Mouse (Mus musculus): Measurements from ENCODE around the gene Mpg. TPM values are rescaled to one million over a fixed set of nuclear protein-coding genes. Genes with fewer than 3 reads are reported as not detected.
A peak's percentile ranks its signal among the peaks of the same experiment; 100 is the strongest.

Gene Mpg
- total RNA-seq, 4 experiments from 2014 or later, result 18.2 to 41.0 (median 33.3) TPM

GRCm38 (mm10) chr11:32231125-32231524 lies 4.8 kb downstream of the Mpg start:
- DNase-seq, result no peak

DNA sequence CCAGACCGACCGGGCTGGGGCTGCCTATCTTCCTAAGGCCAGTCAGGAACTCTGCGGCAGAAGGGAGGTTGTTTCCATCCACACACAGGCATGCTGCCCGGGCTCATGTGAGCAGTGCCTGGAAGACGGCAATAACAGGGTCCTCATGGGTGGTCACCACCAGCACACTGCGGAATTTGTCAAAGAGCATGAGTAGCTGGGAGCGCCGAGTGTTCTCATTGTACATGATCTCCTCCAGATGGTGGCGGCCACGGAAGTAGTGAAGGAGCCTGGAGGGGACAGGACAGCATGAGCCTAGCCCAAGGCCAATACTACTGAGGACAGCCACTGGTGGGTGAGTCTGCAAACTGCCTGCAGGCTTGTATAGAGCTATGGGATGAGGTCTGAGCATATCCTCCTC lies 6.5 kb downstream of the Mpg start:
- no peak for DNase-seq

GRCm38 (mm10) chr11:32233895-32234294 lies 7.6 kb downstream of the Mpg start:
- DNase-seq, result no peak

GRCm38 (mm10) chr11:32234816-32235485 lies 8.6 kb downstream of the Mpg start:
- no peak for DNase-seq

DNA sequence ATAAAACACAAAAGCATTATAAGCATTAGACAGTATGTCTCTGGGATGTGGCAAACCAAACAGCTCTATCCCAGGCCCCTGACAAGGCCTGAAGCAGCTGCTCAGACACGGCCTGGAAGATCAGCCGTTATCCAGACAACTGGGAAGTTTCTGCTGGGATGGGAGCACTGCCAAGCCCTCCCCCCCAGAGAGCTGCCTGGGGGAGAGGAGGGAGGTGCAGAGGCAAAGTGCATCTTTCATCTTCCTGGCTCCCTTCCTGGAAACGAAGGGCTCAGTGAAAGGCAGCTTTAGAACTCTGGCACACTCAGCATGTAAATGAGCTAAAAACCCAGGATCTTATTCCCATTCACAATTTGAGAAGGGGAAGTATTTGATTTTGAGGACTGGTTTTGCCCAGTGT lies 9.3 kb downstream of the Mpg start:
- peak; percentile 73 for DNase-seq

DNA sequence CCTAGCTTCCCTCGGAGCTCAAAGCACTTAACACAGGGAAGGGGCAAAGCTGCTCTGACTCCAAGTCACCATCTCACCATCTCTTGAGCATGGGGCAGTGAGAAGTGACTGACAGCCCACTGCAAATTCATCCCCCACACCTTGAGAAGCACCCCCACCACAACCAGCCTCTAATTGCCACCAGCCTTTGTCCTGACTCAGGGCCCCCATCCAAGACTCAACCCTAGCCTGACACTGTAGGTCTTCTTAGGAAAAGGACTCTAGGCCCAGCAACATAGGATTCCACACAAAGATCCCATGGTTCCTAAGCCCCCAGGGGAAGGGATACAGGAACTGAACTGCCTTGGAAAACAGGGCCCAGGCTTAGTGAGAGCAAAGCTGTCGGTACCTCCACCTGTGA lies 9.8 kb downstream of the Mpg start:
- DNase-seq, result no peak

- no peak for DNase-seq
These were observed 10.6 kb downstream of the Mpg start for GRCm38 (mm10) chr11:32236712-32237410.

- DNase-seq, result no peak
These were observed 11.1 kb downstream of the Mpg start for GRCm38 (mm10) chr11:32237411-32237795.

DNA sequence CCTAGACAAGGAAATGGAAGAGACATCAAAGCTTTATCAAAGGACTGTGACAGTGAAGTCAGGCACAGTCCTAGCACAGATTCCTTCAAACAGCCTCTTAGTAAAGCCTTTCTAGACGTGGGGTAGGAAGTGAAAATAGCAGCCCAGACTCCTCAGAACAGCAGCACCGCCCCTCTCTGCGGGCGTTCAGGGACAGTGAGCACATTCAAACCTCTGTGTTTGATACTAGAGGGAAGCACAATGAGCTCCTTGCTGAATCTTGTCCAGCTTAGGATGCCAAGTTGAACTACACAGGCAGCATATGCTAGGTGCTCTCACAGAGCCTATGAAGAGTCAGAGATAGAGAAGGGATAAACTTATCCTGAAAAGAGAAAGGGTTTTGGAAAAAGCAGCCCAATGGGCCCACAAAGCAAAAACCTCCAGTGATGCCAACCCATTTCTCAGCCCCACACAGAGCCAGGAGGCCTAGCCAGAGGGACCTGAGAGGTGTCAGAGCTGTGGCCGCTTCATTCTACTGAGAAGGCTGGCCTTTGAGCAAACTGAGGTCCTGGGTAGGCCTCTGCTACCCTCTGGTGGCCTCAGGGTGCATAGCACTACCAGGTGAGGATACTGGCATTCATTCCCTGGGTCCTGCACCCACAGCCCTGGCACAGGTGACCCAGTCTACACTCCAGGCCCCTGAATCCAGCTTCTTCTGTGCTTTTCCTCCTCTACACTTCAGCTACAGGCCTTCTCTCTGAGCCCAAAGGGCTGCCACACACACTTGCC lies 12.0 kb downstream of the Mpg start:
- DNase-seq, result no peak

GRCm38 (mm10) chr11:32241391-32241790 lies 15.1 kb downstream of the Mpg start:
- no peak for DNase-seq

DNA sequence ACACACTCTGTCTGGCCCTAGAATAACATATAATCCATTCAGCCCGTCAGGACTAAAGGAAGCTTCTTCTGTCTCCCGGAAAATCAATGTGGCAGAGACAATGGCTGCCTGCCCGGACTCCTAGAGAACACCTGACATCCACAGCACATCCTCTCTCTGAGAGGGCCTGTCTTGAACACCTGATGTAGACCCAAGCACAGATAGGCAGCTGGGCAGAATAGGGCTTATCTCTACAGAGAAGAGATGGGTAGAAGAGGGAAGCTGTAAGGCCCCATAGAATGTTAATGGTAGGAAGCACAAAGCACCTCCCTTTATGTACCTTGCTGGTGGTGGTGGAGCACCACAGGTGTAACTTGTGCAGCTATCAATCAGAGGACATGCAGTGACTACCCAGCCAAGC lies 15.9 kb downstream of the Mpg start:
- no peak for DNase-seq

DNA sequence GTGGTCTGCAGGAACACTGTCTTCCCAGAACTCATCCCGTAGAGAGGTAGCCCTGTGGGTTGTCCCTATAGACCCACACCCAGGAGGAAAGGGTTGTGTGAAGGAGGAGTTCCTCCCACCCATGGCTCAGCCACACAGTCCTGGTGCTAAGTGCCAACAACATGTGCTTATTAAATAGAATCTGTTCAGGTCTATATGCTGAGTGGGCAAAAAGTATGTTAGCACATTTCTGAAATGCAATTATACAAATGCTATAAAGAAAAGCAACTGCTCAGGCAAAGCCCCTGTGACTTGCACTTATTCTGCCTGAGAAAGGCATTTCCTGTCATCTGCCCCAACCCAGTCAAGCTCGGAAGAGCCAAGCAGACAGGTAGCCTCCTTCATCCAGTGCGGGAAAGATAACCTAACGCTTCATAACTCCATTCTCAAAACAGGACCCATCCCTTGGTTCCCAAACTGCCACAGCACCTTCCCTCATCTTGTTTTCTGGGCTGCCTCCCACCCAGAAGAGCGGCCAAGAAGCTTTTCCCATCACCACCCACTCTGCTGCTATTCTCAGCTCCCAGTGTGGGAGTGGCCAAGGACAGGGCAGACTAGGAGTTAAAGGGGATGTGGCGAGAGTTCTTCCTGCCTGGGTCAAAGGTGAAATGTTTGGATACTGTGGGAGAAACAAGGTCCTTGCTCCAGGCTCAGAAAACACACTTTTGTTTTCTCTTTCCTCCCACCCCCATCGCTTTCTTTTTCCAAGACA lies 17.1 kb downstream of the Mpg start:
- DNase-seq, result no peak

DNA sequence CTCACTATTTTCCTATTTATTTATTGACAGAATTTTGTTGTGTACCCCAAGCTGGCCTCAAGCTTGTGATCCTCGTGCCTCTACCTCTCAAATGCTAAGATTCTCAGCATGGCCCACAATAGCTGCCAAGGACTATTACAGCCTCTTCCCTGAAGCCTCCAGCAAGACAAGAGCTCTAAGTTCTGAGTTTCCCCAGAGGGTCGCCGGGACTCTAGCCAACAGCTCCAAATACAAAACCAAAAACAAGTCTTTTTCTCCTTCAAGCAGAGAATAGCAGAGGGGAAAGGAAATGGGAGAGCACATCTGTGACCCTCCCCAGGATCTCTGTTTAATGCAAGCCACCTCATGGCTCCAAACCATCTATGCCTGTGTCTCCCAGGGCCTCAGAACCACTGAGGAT lies 17.8 kb downstream of the Mpg start:
- DNase-seq, result no peak

DNA sequence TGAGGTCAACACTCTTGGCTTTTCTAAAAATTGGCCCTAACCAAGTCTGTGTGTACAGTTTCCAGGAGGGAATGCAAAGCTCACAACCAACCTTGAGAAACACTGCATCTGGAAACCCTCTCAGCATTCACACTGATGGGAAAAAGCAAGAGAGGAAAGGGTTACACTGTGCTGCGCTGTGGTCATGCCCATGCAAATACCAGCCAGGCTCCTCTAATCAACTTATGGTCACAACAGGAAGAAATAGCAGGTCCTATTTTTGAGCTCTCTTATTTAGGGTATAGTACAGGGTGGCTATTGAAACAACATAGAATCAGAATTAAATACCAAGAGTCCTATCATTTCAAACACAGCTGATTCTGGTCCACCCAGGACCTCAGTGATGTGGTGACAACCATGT lies 18.3 kb downstream of the Mpg start:
- no peak for DNase-seq

GRCm38 (mm10) chr11:32245614-32246013 lies 19.3 kb downstream of the Mpg start:
- DNase-seq, result no peak

GRCm38 (mm10) chr11:32247068-32247467 lies 20.8 kb downstream of the Mpg start:
- DNase-seq, result no peak

- DNase-seq, result no peak
These were observed 22.0 kb downstream of the Mpg start for GRCm38 (mm10) chr11:32248350-32248749.

GRCm38 (mm10) chr11:32250880-32251763 lies 24.8 kb downstream of the Mpg start:
- DNase-seq, result no peak

DNA sequence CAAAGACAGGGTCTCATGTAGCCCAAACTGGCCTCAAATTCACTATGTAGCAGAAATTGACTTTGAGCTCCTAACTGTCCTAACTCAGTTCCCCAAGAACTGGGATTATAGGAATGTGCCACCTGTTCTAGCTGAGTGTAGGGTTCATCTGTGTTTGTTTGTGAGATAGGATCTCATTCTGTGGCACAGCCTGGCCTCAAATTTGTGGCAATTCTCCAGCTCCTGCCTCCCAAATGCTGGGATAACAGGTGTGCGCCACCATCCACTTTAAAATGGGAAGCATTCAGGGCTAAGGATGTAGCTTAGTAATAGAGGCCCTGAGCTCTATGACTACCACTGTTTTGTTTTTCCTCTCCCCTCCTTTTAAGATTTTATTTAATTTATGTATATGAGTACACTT lies 26.8 kb downstream of the Mpg start:
- no peak for DNase-seq

- no peak for DNase-seq
These were observed 29.8 kb downstream of the Mpg start for GRCm38 (mm10) chr11:32256146-32256545.

- DNase-seq, result no peak
These were observed 30.3 kb downstream of the Mpg start for GRCm38 (mm10) chr11:32256566-32256965.
